Mouse (Mus musculus): ENCODE measurements at regions not wholly inside any gene's neighbourhood (a gene's known extent, or its start where the extent isn't known, plus 50 kb on each side); places are given as distances from the start of the nearest gene placed in this dataset.

- no peak for DNase-seq (ENCODE audit: low spot score in 2 of 2)
Measured at GRCm38 (mm10) chr11:22692281-22692857, 168.4 kb downstream of the B3gnt2 start.

GRCm38 (mm10) chr11:22692941-22693341 lies 167.8 kb downstream of the B3gnt2 start:
- no peak for DNase-seq (ENCODE audit: low spot score in 2 of 2)

GRCm38 (mm10) chr11:22693376-22693775 lies 167.4 kb downstream of the B3gnt2 start:
- DNase-seq (ENCODE audit: low spot score in 2 of 2) = no peak

- DNase-seq (ENCODE audit: low spot score in 2 of 2) = no peak
Measured at GRCm38 (mm10) chr11:22693984-22694383, 166.8 kb downstream of the B3gnt2 start.

GRCm38 (mm10) chr11:22694829-22695228 lies 165.9 kb downstream of the B3gnt2 start:
- no peak for DNase-seq (ENCODE audit: low spot score in 2 of 2)

GRCm38 (mm10) chr11:22695237-22695636 lies 165.5 kb downstream of the B3gnt2 start:
- no peak for DNase-seq (ENCODE audit: low spot score in 2 of 2)

GRCm38 (mm10) chr11:22698057-22698941 lies 162.5 kb downstream of the B3gnt2 start:
- no peak for DNase-seq (ENCODE audit: low spot score in 2 of 2)

- no peak for DNase-seq (ENCODE audit: low spot score in 2 of 2)
Measured at GRCm38 (mm10) chr11:22706082-22706481, 154.7 kb downstream of the B3gnt2 start.
